Mouse (Mus musculus): ENCODE measurements at regions not wholly inside any gene's neighbourhood (a gene's known extent, or its start where the extent isn't known, plus 50 kb on each side); places are given as distances from the start of the nearest gene placed in this dataset.

DNA sequence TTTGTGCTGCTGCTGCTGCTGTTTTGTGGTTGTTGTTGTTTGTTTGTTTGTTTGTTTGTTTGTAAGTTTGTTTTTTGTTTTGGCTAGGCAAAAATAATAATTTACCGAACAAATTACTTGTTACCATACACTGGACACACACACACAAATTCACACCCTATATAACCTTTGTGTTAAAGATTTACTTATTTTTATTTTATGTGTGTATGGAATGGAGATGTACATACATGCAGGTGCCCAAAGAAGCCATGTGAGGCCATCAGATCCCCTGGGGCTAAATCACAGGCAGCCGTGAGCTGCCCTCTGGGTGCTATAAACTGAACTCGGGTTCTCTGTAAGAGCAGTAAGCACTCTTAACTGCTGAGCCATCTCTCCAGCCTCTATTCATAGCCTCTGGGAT, 56.0 kb downstream of the Pttg1 start:
- Histone ChIP-seq H3K4me3 (no peak overlapping the region), H3K27ac (replicated peaks) (no peak overlapping the region), H3K4me1 (no peaks in the 10 kb centered on the region), H3K36me3 (no peaks in the 10 kb centered on the region), H3K27me3 (ENCODE audit: low read depth, poor library complexity, severe bottlenecking) (no peaks in the 10 kb centered on the region), H3K9me3 (replicated peaks) (no peaks in the 10 kb centered on the region)
- DNase-seq (ENCODE audit: low spot score) = no peak
- WGBS = 87% methylated on average over 3 of the region's 3 CpGs

DNA sequence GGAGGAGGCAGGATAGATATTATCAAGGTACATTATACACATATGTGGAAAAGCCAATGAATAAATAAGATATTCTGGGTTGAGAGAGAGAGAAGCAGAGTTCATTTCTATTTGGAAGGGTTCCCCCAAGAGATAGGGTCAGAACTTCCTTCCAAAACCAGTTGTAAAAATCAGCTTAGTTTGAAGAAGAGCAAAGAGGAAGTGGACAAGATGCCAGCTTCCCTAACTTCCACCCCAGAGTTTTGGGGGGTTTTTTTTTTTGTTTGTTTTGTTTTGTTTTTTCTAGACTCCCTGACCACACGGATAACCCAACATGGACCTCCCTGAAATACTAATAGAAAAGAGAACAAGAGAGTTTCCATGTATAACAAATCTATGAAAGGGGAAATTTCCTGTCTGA, 57.7 kb downstream of the Pttg1 start:
- H3K36me3 ChIP-seq = no peaks in the 10 kb centered on the region
- H3K9me3 ChIP-seq (replicated peaks) = no peaks in the 10 kb centered on the region
- DNase-seq (ENCODE audit: low spot score) = no peak
- no peak overlapping the region for H3K4me3 ChIP-seq
- H3K27me3 ChIP-seq (ENCODE audit: low read depth, poor library complexity, severe bottlenecking) = no peaks in the 10 kb centered on the region
- no peaks in the 10 kb centered on the region for H3K4me1 ChIP-seq
- WGBS = 89% methylated on average over 1 of the region's 1 CpGs
- H3K27ac ChIP-seq (replicated peaks) = no peak overlapping the region

DNA sequence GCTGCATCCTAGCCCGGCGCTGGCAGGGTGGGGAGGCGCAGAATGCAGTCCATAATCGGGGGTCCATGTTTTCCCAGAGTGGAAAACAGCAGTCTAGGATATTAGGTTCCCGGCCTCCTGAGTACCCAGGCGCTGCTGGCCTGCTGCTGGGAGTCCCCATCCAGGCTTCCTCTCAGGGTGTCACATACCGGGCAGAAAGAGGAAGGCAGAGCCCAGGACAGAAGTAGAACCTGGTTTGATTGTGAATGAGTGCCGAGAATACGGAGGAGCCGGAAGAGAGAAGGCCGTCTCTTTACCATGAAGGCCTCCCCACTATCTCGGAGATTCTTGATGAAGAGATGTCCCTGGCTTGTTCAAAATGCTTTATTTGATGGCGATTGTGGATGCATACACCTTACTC, 64.2 kb downstream of the Pttg1 start:
- Histone ChIP-seq H3K27ac (replicated peaks) (no peak overlapping the region), H3K27me3 (ENCODE audit: low read depth, poor library complexity, severe bottlenecking) (no peaks in the 10 kb centered on the region), H3K9me3 (replicated peaks) (no peaks in the 10 kb centered on the region), H3K4me1 (no peaks in the 10 kb centered on the region), H3K4me3 (no peak overlapping the region), H3K36me3 (no peaks in the 10 kb centered on the region)
- 74% methylated on average over 13 of the region's 13 CpGs for WGBS
- DNase-seq (ENCODE audit: low spot score) = no peak

DNA sequence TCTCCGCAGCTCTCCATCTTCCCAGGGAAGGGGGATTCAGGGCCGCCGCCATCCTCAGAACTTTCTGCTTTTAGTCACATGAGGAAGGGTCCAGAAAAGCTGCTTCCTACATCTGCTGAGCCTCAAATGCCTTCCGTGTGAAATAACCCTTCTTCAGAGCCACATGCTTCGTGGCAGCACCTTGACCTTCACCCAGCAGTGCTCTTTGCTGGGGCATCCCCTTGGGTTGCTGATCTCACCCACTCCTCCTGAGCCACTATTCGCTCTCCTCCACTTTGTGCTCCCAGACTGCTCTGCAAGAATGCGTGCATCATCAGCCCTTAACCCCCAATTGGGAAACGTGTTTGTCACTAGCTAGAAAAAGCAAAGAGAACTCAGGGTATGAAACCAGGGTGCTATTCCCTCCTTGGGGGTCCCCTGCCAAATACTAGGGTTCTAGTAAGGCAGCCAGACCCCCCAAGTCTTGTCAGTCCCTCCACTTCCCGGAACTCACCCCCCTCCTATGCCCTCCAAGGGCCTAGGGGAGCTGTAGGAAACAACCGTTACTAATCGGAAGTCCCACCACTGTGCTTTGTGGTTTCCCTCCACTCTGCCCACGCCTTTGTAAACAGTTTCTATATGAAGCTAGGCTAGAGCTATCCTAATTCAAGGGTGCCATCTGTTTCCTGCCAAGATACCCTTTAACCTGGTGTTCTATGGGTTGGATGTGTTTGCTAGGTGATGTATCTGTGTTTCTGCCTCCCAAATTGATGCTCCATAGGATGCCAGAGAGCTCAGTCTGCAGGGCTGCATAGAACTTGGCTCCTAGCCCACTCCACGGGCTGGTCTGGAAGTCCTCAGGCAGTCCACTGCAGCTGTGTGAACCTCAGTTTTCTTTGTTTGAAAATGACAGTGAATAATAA, 67.4 kb downstream of the Pttg1 start:
- H3K27me3 ChIP-seq (ENCODE audit: low read depth, poor library complexity, severe bottlenecking) = no peaks in the 10 kb centered on the region
- no peaks in the 10 kb centered on the region for H3K36me3 ChIP-seq
- H3K27ac ChIP-seq (replicated peaks) = no peak overlapping the region
- no peak for DNase-seq (ENCODE audit: low spot score)
- no peak overlapping the region for H3K4me3 ChIP-seq
- 81% methylated on average over 13 of the region's 13 CpGs for WGBS
- H3K9me3 ChIP-seq (replicated peaks) = no peaks in the 10 kb centered on the region
- no peaks in the 10 kb centered on the region for H3K4me1 ChIP-seq

GRCm38 (mm10) chr11:43353602-43354001, 72.4 kb downstream of the Pttg1 start:
- no peak for DNase-seq (ENCODE audit: low spot score)
- H3K4me1 ChIP-seq = peaks cover 30% of the 10 kb centered on the region
- H3K4me3 ChIP-seq = no peak overlapping the region
- 86% methylated on average over 4 of the region's 4 CpGs for WGBS
- no peaks in the 10 kb centered on the region for H3K36me3 ChIP-seq
- no peaks in the 10 kb centered on the region for H3K27me3 ChIP-seq (ENCODE audit: low read depth, poor library complexity, severe bottlenecking)
- H3K9me3 ChIP-seq (replicated peaks) = no peaks in the 10 kb centered on the region
- H3K27ac ChIP-seq (replicated peaks) = no peak overlapping the region

GRCm38 (mm10) chr11:43353030-43353429, 73.0 kb downstream of the Pttg1 start:
- H3K27ac ChIP-seq (replicated peaks) = no peak overlapping the region
- H3K4me1 ChIP-seq = peaks cover 30% of the 10 kb centered on the region
- H3K27me3 ChIP-seq (ENCODE audit: low read depth, poor library complexity, severe bottlenecking) = no peaks in the 10 kb centered on the region
- WGBS = 97% methylated on average over 1 of the region's 1 CpGs
- H3K36me3 ChIP-seq = no peaks in the 10 kb centered on the region
- no peak overlapping the region for H3K4me3 ChIP-seq
- no peak for DNase-seq (ENCODE audit: low spot score)
- H3K9me3 ChIP-seq (replicated peaks) = no peaks in the 10 kb centered on the region

- Histone ChIP-seq H3K27me3 (ENCODE audit: low read depth, poor library complexity, severe bottlenecking) (no peaks in the 10 kb centered on the region), H3K36me3 (no peaks in the 10 kb centered on the region), H3K27ac (replicated peaks) (no peak overlapping the region), H3K4me1 (peaks cover 30% of the 10 kb centered on the region), H3K9me3 (replicated peaks) (no peaks in the 10 kb centered on the region), H3K4me3 (no peak overlapping the region)
- WGBS = 66% methylated on average over 2 of the region's 2 CpGs
- no peak for DNase-seq (ENCODE audit: low spot score)
Observed at GRCm38 (mm10) chr11:43351818-43352217, 74.2 kb downstream of the Pttg1 start.

GRCm38 (mm10) chr11:43351348-43351747, 74.7 kb downstream of the Pttg1 start:
- DNase-seq (ENCODE audit: low spot score) = no peak
- H3K36me3 ChIP-seq = no peaks in the 10 kb centered on the region
- peaks cover 30% of the 10 kb centered on the region for H3K4me1 ChIP-seq
- H3K4me3 ChIP-seq = no peak overlapping the region
- 90% methylated on average over 2 of the region's 2 CpGs for WGBS
- no peaks in the 10 kb centered on the region for H3K27me3 ChIP-seq (ENCODE audit: low read depth, poor library complexity, severe bottlenecking)
- 0 out of 2 replicates have a peak overlapping the region, but pooled peaks have one; percentile 18 for H3K27ac ChIP-seq (replicated peaks)
- H3K9me3 ChIP-seq (replicated peaks) = no peaks in the 10 kb centered on the region

DNA sequence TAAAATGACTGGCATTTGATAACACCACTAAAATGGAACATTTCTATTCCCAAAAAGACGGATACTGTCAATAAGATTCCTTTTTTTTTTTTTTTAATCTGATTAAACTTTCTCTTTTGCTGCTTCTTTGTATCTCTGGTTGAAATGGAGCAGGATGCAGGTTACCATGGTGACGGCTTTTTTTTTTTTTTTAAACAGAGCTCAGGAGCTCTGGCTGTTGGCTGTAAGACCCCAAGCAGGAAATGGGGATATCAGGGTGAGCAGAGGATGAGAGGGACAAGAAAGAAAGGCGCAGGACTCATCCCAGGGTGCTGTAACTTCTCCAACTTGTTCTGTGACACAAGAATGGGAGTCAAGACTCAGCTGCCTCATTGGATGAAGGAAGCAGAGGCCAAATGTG, 75.8 kb downstream of the Pttg1 start:
- peak overlapping the region; percentile 64; the same call in 1 of the 2 replicates for H3K27ac ChIP-seq (replicated peaks)
- WGBS = 49% methylated on average over 3 of the region's 3 CpGs
- H3K4me1 ChIP-seq = peaks cover 32% of the 10 kb centered on the region
- no peaks in the 10 kb centered on the region for H3K9me3 ChIP-seq (replicated peaks)
- H3K27me3 ChIP-seq (ENCODE audit: low read depth, poor library complexity, severe bottlenecking) = no peaks in the 10 kb centered on the region
- H3K4me3 ChIP-seq = no peak overlapping the region
- DNase-seq (ENCODE audit: low spot score) = peak; percentile 23
- no peaks in the 10 kb centered on the region for H3K36me3 ChIP-seq

DNA sequence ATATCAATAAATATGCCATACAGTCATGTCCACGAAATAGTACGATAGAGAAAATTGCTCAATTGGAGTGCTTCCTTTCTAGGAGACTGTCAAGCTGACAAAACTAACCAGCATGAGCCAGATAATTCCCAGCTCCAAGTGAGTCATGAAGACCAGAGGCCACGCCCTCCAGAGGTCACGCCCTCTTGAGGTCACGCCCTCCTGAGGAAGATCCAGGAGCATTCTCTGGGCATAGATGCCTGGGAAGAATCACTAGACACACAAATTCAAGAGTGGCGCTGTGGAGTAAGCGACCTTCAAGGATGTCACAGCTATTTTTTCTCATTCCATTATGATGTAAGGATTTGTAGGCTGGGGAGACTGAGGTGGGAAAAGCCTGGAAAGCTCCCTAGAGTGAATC, 76.5 kb downstream of the Pttg1 start:
- Histone ChIP-seq H3K9me3 (replicated peaks) (no peaks in the 10 kb centered on the region), H3K4me3 (no peak overlapping the region), H3K27me3 (ENCODE audit: low read depth, poor library complexity, severe bottlenecking) (no peaks in the 10 kb centered on the region), H3K27ac (replicated peaks) (peak overlapping the region; percentile 64), H3K36me3 (no peaks in the 10 kb centered on the region), H3K4me1 (peaks cover 39% of the 10 kb centered on the region)
- 62% methylated on average over 7 of the region's 7 CpGs for WGBS
- no peak for DNase-seq (ENCODE audit: low spot score)

DNA sequence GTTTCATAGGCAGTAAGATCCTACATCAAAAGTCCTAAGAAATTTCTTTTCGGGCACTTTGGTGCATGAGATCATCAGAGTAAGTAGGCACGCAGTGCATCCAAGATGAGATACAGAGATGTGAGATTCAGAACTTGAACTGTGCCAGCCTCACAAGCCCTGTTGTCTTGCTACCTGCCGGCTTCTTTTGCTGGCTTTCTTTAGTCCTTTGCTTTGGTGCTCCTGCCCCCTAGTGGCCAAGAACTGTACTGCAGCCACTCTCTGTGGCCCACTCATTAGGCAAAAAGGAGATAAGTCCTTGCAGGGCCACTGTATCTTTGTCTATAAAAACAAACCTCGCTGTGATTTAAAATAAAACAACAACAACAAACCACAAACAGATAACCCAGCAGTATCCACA, 77.5 kb downstream of the Pttg1 start:
- 18% methylated on average over 4 of the region's 4 CpGs for WGBS

DNA sequence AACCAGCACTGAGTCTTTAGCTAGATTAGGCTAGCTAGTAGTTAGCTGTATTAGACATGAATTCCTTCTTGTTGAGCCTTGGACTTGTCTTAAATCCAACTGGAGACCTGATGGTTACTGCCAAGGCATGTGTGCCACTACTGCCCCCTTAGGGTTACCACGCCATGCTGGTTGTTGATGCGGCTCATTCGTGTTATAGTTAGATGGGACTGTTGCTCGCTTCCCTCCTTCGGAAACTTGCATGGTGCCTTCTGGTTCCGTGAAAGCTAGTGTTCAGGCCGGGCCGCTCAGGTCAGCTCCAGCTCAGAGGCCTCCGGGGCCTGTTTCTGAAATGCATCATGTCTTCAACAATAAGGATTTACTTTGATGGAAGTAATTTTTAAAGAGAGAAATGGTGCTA, 79.6 kb downstream of the Pttg1 start:
- H3K4me1 ChIP-seq = peaks cover 40% of the 10 kb centered on the region
- no peaks in the 10 kb centered on the region for H3K36me3 ChIP-seq
- WGBS = 95% methylated on average over 9 of the region's 9 CpGs
- H3K9me3 ChIP-seq (replicated peaks) = no peaks in the 10 kb centered on the region
- no peak overlapping the region for H3K4me3 ChIP-seq
- H3K27me3 ChIP-seq (ENCODE audit: low read depth, poor library complexity, severe bottlenecking) = no peaks in the 10 kb centered on the region
- no peak overlapping the region for H3K27ac ChIP-seq (replicated peaks)
- DNase-seq (ENCODE audit: low spot score) = no peak

More for the DNA sequence above, 77.5 kb downstream of the Pttg1 start:
- H3K9me3 ChIP-seq (replicated peaks) = no peaks in the 10 kb centered on the region
- peaks cover 47% of the 10 kb centered on the region for H3K4me1 ChIP-seq
- no peak overlapping the region for H3K27ac ChIP-seq (replicated peaks)
- peak; percentile 84 for DNase-seq (ENCODE audit: low spot score)
- H3K36me3 ChIP-seq = no peaks in the 10 kb centered on the region
- H3K27me3 ChIP-seq (ENCODE audit: low read depth, poor library complexity, severe bottlenecking) = no peaks in the 10 kb centered on the region
- H3K4me3 ChIP-seq = no peak overlapping the region

DNA sequence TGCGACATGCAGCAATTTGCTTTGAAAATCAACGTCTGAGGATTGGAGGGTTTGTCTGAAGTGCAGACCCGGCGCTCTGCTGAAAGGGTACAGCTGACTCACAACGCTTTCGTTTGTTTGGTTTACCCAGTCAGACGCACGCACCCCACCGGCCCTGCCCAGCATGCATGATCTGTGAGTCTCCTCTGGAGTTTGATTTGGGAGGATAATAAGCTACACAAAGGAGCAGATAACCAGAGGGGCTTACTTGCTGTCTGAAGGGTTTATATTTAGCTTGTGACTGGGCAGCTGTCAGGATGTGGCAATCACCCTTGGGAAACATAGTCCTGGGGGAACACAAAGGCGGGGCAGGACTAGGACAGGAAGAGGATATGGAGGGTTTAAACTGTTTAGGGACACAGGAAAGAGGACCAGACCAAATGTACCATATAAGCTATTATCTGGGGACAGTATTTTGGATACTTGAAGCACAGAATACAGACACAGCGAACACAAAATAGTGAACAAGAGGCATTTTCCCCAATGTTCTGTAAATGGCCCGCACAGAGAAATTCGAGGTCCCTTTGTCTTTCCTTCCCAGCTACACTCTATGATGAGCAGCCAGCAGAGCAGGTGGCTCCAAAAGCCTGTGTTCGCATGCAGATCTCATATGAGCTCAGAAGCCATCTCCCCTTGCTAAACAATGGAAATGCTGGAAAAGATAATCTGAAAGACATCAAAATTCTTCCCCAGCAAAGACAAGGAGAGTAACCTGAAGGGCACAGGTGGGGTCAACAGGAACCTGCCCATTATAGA, 81.1 kb downstream of the Pttg1 start:
- H3K4me3 ChIP-seq = no peak overlapping the region
- DNase-seq (ENCODE audit: low spot score) = peak; percentile 30
- H3K36me3 ChIP-seq = no peaks in the 10 kb centered on the region
- H3K27ac ChIP-seq (replicated peaks) = peak overlapping the region; percentile 78
- no peaks in the 10 kb centered on the region for H3K27me3 ChIP-seq (ENCODE audit: low read depth, poor library complexity, severe bottlenecking)
- H3K4me1 ChIP-seq = peaks cover 25% of the 10 kb centered on the region
- WGBS = 40% methylated on average over 14 of the region's 14 CpGs
- no peaks in the 10 kb centered on the region for H3K9me3 ChIP-seq (replicated peaks)

All from midbrain, embryonic 10.5 days (tissue).